Mouse (Mus musculus) kidney, embryonic 14.5 days (tissue): ENCODE measurements at regions not wholly inside any gene's neighbourhood (a gene's known extent, or its start where the extent isn't known, plus 50 kb on each side); places are given as distances from the start of the nearest gene placed in this dataset.

ENCODE experiments used
- ATAC-seq: fragments of 200-750 bp; cut with Nextera tagmentation; 2 replicates; pipeline ENCODE4 v1.8.0; 2017; ENCODE audit warnings: moderate number of reproducible peaks, mild to moderate bottlenecking, moderate TSS enrichment, moderate library complexity; ENCODE audit not compliant: low FRiP score, low TSS enrichment
- H3K27ac ChIP-seq: fragments of 300-500 bp; sonication (generic); 2 replicates; pipeline ENCODE4 v1.5.1; 2014; ENCODE audit warnings: low read depth, mild to moderate bottlenecking, low read length, moderate library complexity, mixed read lengths
- H3K27me3 ChIP-seq: fragments of 300-500 bp; sonication (generic); 2 replicates; pipeline ENCODE4 v1.6.1; 2014; ENCODE audit warnings: mild to moderate bottlenecking, low read length; ENCODE audit not compliant: control insufficient read depth, insufficient read depth
- H3K36me3 ChIP-seq: fragments of 300-500 bp; sonication (generic); 2 replicates; pipeline ENCODE4 v1.6.1; 2014; ENCODE audit warnings: low read length, mixed read lengths; ENCODE audit not compliant: control insufficient read depth, insufficient read depth
- H3K4me1 ChIP-seq: fragments of 300-500 bp; sonication (generic); 2 replicates; pipeline ENCODE4 v1.6.1; 2014; ENCODE audit warnings: low read length, mixed read lengths; ENCODE audit not compliant: control insufficient read depth, insufficient read depth
- H3K4me2 ChIP-seq: fragments of 300-500 bp; sonication (generic); replicated peaks from 2 replicates; pipeline ENCODE4 v1.6.1; 2014; ENCODE audit warnings: low read depth, mild to moderate bottlenecking, low read length
- H3K4me3 ChIP-seq: fragments of 300-500 bp; sonication (generic); 2 replicates; pipeline ENCODE4 v1.5.1; 2014; ENCODE audit warnings: mild to moderate bottlenecking, low read length
- H3K9ac ChIP-seq: fragments of 300-500 bp; sonication (generic); 2 replicates; pipeline ENCODE4 v1.6.1; 2014; ENCODE audit warnings: low read depth, mild to moderate bottlenecking, low read length, moderate library complexity
- H3K9me3 ChIP-seq: fragments of 300-500 bp; sonication (generic); 2 replicates; pipeline ENCODE4 v1.6.1; 2016; ENCODE audit warnings: low read length; ENCODE audit not compliant: control insufficient read depth
- WGBS: fragments of 180-500 bp; shearing (Covaris S2); extraction: QIAGEN DNeasy Blood & Tissue Kit; methylation state at CpG from one replicate; pipeline ENCODE4 v1.1.7; 2014; 5-methylcytosine and 5-hydroxymethylcytosine counted together

DNA sequence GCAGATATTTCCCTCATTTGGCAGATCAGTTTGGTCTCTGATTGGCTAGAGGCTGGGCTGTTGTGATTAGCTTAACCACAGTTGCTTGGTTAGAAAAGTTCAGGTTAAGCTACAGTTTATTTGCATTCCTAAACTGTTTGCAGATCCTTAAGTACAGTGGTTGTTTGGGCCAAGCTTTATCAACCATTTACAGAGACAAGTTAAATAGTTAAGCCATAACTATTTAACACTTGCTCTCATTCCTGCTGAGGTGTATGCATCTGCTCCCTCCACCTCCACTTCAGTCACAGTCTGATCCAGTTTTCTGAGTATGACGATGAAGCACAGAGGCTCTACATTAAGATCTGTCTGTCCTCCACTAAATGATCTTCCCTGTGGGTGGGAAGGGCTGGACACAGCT lies 58.6 kb upstream of the Gdf10 start:
- Histone ChIP-seq H3K36me3 (no peaks in the 10 kb centered on the region), H3K9me3 (no peaks in the 10 kb centered on the region), H3K27ac (no peak overlapping the region), H3K4me3 (no peak overlapping the region), H3K9ac (no peak overlapping the region), H3K27me3 (no peaks in the 10 kb centered on the region), H3K4me2 (no peak overlapping the region), H3K4me1 (no peaks in the 10 kb centered on the region)
- ATAC-seq = no peak
- WGBS = 74% methylated on average over 1 of the region's 1 CpGs

DNA sequence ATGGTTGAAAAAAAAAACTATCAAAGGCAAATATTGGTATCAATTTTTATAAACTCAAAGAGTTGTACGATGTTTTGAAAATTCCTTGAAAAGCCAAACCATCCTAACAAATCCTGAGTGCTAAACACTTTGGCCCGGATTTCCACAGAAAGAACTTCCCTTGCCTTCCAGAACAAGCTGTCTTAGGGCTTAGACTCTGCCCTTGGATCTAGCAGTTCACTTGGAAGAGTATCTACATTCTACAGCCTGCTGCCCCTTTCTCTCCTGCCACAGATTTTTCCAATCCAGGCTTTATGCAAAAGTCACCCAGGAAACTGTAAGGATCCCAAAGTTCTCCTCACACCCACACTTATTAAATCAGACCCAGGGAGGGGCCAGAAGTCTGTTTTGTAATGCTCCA lies 57.6 kb upstream of the Gdf10 start:
- H3K9me3 ChIP-seq = no peaks in the 10 kb centered on the region
- H3K9ac ChIP-seq = no peak overlapping the region
- no peak for ATAC-seq
- H3K4me1 ChIP-seq = no peaks in the 10 kb centered on the region
- no peak overlapping the region for H3K4me2 ChIP-seq
- H3K27me3 ChIP-seq = no peaks in the 10 kb centered on the region
- H3K4me3 ChIP-seq = no peak overlapping the region
- no peaks in the 10 kb centered on the region for H3K36me3 ChIP-seq
- no peak overlapping the region for H3K27ac ChIP-seq
- WGBS = 86% methylated on average over 2 of the region's 2 CpGs

DNA sequence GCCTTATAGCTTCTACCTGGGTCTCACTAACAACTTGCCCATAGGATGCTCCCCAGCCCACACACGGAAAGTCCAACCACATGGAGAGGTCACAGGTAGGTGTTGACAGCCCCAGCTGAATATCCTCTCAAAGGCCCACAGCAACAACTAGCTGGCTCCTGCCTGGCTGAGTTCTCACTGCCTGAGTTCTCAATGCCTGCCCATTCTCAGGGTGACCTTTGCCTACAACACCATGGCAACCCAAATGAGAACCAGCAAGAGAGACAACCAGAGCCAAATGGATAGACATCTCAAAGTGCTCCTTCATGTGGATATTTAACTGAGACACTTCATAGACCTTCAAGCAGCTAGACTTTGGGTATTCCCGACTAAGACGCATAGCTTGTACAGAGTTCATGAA lies 55.7 kb upstream of the Gdf10 start:
- Histone ChIP-seq H3K4me1 (no peaks in the 10 kb centered on the region), H3K9me3 (no peaks in the 10 kb centered on the region), H3K4me3 (no peak overlapping the region), H3K27me3 (no peaks in the 10 kb centered on the region), H3K27ac (no peak overlapping the region), H3K9ac (no peak overlapping the region), H3K4me2 (no peak overlapping the region), H3K36me3 (no peaks in the 10 kb centered on the region)
- ATAC-seq = no peak
- 88% methylated on average over 3 of the region's 3 CpGs for WGBS
